ENCODE assay signal across 8 mouse cellular contexts in genomic region chr15:81860471-81861135, GRCm38 (mm10). TPM values are rescaled to one million over a fixed set of nuclear protein-coding genes. Genes with fewer than 3 reads are reported as not detected.
DNase-seq lines count a peak whose midpoint lies in the region; ATAC-seq lines count a peak whose summit lies in the region.

No protein-coding gene starts in this region.

- H3K36me3 ChIP-seq in hindbrain, embryonic 15.5 days, result peaks cover 11% of the 10 kb centered on the region

- peak overlapping the region; percentile 89 for H3K4me2 ChIP-seq in hindbrain, embryonic 15.5 days

- DNase-seq in cerebellum, adult 8-10 months, result peak; percentile 48
- peak; percentile 14 for DNase-seq in thymus, postnatal 25 days
- DNase-seq in thymus, postnatal 36 days, result no peak
- peak; percentile 75 for DNase-seq in lung, postnatal 10 days
- DNase-seq in yolk sac, embryonic 10.5 days (ENCODE audit: low spot score), result no peak

- H3K27ac ChIP-seq in hindbrain, embryonic 15.5 days (replicated peaks), result peak overlapping the region; percentile 97

- peaks cover 36% of the 10 kb centered on the region for H3K4me1 ChIP-seq in hindbrain, embryonic 15.5 days (replicated peaks)

- H3K9me3 ChIP-seq in hindbrain, embryonic 15.5 days, result no peaks in the 10 kb centered on the region

- H3K27me3 ChIP-seq in hindbrain, embryonic 15.5 days, result no peaks in the 10 kb centered on the region

- H3K9ac ChIP-seq in hindbrain, embryonic 15.5 days, result peak overlapping the region; percentile 25; the same call in 1 of the 2 replicates

- WGBS in hindbrain, embryonic 15.5 days, result 43% methylated on average over 8 of the region's 8 CpGs

- no peak for ATAC-seq in cerebellum, adult (ENCODE audit: insufficient number of reproducible peaks, low FRiP score, low TSS enrichment)
- ATAC-seq in hindbrain, embryonic 15.5 days (ENCODE audit: low FRiP score, low read depth), result no peak
- no peak for ATAC-seq in megakaryocyte-erythroid progenitor cell, adult 5-6 weeks (replicated peaks; ENCODE audit: low FRiP score, low TSS enrichment, poor library complexity, severe bottlenecking)

- peak overlapping the region; percentile 95 for H3K4me3 ChIP-seq in hindbrain, embryonic 15.5 days

RNA-seq across cellular contexts. Expression of gene Tob2, which starts 2.0 kb away (rescaled TPM):
- 17.4 and 17.7 TPM in 2 replicates for polyA plus RNA-seq in hindbrain, embryonic 15.5 days (2015; fragmentation: Nextera tagmentation; extraction: Ambion mirVana)
- total RNA-seq in megakaryocyte-erythroid progenitor cell, adult 5-6 weeks (2014; fragmentation: Nextera tagmentation), result 22.4 and 32.1 TPM in 2 replicates
- 11.7 and 20.4 TPM in 2 replicates for total RNA-seq in megakaryocyte-erythroid progenitor cell, adult 5-6 weeks (2017)

RNA-seq across cellular contexts. Expression of gene Phf5a, which starts 11.1 kb away (rescaled TPM):
- 119 and 123 TPM in 2 replicates for polyA plus RNA-seq in hindbrain, embryonic 15.5 days (2015; fragmentation: Nextera tagmentation; extraction: Ambion mirVana)
- total RNA-seq in megakaryocyte-erythroid progenitor cell, adult 5-6 weeks (2014; fragmentation: Nextera tagmentation), result 203 and 208 TPM in 2 replicates
- total RNA-seq in megakaryocyte-erythroid progenitor cell, adult 5-6 weeks (2017), result 131 and 142 TPM in 2 replicates

RNA-seq across cellular contexts. Expression of gene Aco2, which starts 11.5 kb away (rescaled TPM):
- polyA plus RNA-seq in hindbrain, embryonic 15.5 days (2015; fragmentation: Nextera tagmentation; extraction: Ambion mirVana), result 282 and 287 TPM in 2 replicates
- total RNA-seq in megakaryocyte-erythroid progenitor cell, adult 5-6 weeks (2014; fragmentation: Nextera tagmentation), result 162 and 178 TPM in 2 replicates
- 171 and 185 TPM in 2 replicates for total RNA-seq in megakaryocyte-erythroid progenitor cell, adult 5-6 weeks (2017)

RNA-seq across cellular contexts. Expression of gene Tef, which starts 58.4 kb away (rescaled TPM):
- polyA plus RNA-seq in hindbrain, embryonic 15.5 days (2015; fragmentation: Nextera tagmentation; extraction: Ambion mirVana), result 23.7 and 25.3 TPM in 2 replicates
- total RNA-seq in megakaryocyte-erythroid progenitor cell, adult 5-6 weeks (2014; fragmentation: Nextera tagmentation), result 10.9 and 13.2 TPM in 2 replicates
- total RNA-seq in megakaryocyte-erythroid progenitor cell, adult 5-6 weeks (2017), result 12.7 and 14.4 TPM in 2 replicates

Comparison
In these comparisons a context has a peak if more than half of its experiments do, and no peak if none do; other contexts are left out.
1. DNase-seq: peak in cerebellum, adult 8-10 months (single experiment), thymus, postnatal 25 days (single experiment) and lung, postnatal 10 days (single experiment); none in thymus, postnatal 36 days (0 of 2) and yolk sac, embryonic 10.5 days (single experiment).